Mouse (Mus musculus) frontal cortex, adult 2 months (tissue): ENCODE results near the gene Ppp1r16b. TPM values are rescaled to one million over a fixed set of nuclear protein-coding genes. Genes with fewer than 3 reads are reported as not detected.

Experiments
- DNase-seq, 2 experiments: peaks; one replicate each; pipeline ENCODE4 v3.0.0; 2022; ENCODE audit warnings: low spot score in 1 of 2; ENCODE audit errors: extremely low spot score in 1 of 2
- polyA plus RNA-seq: library from polyadenylated mRNA; depleted of rRNA; stranded (reverse); fragments of >200 nt; gene quantifications from 2 replicates; pipeline ENCODE4 v1.2.3, GENCODE M21; 2012; rRNA removed

Gene Ppp1r16b
- polyA plus RNA-seq, 1 experiment, result 38.4 TPM

DNA sequence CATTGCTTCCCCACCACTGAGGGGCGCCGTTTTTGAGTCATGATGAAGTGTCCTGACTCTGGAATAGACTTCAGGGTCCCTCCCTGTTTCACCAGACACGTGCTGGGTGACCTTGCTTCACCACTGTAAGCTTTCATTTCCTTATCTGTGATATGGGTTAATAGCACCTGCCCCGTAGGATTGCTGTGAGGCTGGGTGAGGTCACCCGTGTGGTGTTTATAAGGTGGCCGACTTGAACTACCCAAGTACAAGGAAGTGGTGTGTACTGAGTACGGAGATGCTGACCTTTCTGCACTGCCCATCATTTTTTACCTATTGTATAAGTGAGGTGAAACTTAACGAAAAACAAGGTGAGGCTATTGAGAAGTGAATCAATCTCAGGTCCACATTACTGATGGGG, 138.4 kb downstream of the Ppp1r16b start:
- no peak for DNase-seq

DNA sequence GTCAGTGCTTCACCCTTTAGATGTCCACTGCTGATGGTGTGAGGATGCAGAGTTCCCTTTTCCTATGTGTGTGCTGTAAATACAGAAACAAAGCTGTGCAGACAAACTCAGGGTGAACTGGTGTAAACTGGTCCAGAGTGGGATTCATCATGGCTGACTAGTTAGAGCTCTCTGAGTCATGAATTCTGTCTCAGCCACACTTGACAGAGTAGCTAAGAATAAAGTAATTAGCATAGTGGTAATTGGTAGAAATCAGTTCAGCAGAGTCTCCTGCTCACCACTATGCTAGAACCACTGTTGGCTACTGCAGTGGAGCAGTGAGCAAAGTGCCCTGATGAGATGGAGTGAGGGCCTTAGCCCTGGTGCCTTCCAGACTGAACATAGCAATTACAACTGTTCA, 150.5 kb downstream of the Ppp1r16b start:
- DNase-seq, result no peak

Other genes with a start within 250 kb of the Ppp1r16b start
- gene Adig, start 162.8 kb upstream of the Ppp1r16b start, polyA plus RNA-seq, result not detected in 2 replicates
- 1.2 and 1.8 TPM in 2 replicates for gene Arhgap40, start 152.6 kb upstream of the Ppp1r16b start, polyA plus RNA-seq
- gene Slc32a1, start 54.6 kb upstream of the Ppp1r16b start, polyA plus RNA-seq, result 157 and 175 TPM in 2 replicates
- 10.0 and 10.9 TPM in 2 replicates for gene Actr5, start 40.5 kb upstream of the Ppp1r16b start, polyA plus RNA-seq
- gene Fam83d, start 102.7 kb downstream of the Ppp1r16b start, polyA plus RNA-seq, result 3.3 and 3.5 TPM in 2 replicates
- gene Dhx35, start 129.4 kb downstream of the Ppp1r16b start, polyA plus RNA-seq, result 30.1 and 32.2 TPM in 2 replicates